Mouse (Mus musculus): ENCODE results near the gene Focad. TPM values are rescaled to one million over a fixed set of nuclear protein-coding genes. Genes with fewer than 3 reads are reported as not detected.

Focad gene
- polyA plus RNA-seq (2012; rRNA removed) = 5.8 and 9.5 TPM in 2 replicates

DNA sequence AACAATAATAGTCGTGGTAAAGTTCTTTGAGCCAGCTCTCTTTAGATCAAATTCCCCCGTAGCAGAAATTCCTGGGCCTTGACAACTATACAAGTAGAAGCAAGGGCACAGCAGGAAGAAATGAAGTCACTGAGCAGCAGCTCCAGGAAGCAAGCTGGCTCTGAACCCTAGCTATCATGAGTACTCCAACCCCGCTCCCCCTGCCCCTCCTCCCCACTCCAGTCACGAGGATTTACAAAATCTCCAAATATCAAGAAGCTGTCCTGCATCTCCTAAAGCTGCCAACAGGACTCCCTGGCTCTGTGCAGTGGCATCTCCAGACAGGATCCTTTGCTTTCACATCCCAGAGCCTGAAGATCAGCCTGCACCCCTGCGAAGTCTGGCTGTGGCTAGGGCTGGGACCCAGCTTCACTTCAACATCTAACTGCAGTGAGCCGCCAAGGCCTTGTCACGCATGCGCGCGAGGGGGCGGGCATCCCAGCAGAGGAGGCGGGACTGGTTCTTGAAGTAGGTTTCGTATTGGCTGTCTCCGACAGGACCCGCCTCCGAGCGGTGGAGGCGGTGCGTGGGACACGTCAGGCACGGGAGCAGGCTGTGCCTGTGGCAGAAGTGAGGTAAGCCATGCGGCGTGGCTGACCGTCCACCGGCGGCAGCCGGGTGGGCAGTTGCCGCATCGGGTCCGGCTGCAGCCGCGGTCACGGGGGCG lies at the start of gene Focad:
TSS of gene Focad (plus strand) at position 568 of the 706 bp plus-strand sequence.
- no peaks in the 10 kb centered on the region for H3K4me1 ChIP-seq (ENCODE audit: control insufficient read depth, insufficient read depth, low read length)
- H3K4me3 ChIP-seq (replicated peaks; ENCODE audit: extremely low read depth, low read depth, low read length) = peak within 1 kb of the TSS; percentile 79
- DNase-seq = peak; percentile 98
- TF ChIP-seq POLR2A (IDR thresholded peaks at IDR 0.05; ENCODE audit: borderline replicate concordance, extremely low read depth, low read depth, low read length) (peak; percentile 84), CTCF (IDR thresholded peaks at IDR 0.05; ENCODE audit: insufficient read depth, low read length) (no peak)
- WGBS = under 1% methylated on average over 34 of the region's 34 CpGs

DNA sequence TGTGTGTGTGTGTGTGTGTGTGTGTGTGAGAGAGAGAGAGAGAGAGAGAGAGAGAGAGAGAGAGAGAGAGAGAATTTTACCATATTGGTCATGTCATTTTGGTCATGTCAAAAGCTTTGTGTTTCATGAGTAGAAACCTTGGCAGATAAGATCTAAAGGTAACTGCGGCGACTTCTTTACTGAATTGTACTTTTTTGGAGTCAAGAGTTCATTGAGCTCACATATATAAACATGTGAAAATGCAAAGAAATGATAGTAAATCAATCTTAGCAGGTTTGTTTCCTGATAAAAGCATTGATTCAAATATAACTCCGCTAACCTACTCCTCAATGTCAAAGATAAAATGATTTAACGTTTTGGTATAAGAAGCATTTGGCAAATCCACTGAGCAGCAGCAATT lies 49.3 kb upstream of the Focad start:
- H3K4me1 ChIP-seq (ENCODE audit: control insufficient read depth, insufficient read depth, low read length) = no peaks in the 10 kb centered on the region
- no peak overlapping the region for H3K4me3 ChIP-seq (replicated peaks; ENCODE audit: extremely low read depth, low read depth, low read length)
- 72% methylated on average over 4 of the region's 4 CpGs for WGBS
- no peak for TF ChIP-seq POLR2A (IDR thresholded peaks at IDR 0.05; ENCODE audit: borderline replicate concordance, extremely low read depth, low read depth, low read length)
- TF ChIP-seq CTCF (IDR thresholded peaks at IDR 0.05; ENCODE audit: insufficient read depth, low read length) = no peak
- no peak for DNase-seq

DNA sequence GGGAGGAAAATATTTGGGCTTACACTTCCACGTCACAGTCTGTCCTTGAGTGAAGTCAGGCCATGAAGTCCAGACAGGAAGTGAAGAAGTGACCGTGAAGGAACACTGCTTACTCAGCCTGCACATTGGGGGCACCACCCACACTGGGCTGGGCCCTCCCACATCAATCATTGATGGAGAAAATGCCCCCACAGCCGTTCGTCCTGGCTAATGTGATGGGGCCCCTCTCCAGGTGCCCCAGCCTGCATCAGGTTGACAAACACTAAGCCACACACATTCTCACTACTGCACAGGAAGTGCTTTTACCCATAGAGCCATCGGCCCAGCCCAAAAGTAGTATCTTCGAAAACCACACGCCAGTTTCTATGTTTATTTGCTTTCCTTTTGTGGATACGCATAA lies 48.1 kb upstream of the Focad start:
- TF ChIP-seq CTCF (IDR thresholded peaks at IDR 0.05; ENCODE audit: insufficient read depth, low read length) (no peak), POLR2A (IDR thresholded peaks at IDR 0.05; ENCODE audit: borderline replicate concordance, extremely low read depth, low read depth, low read length) (no peak)
- WGBS = 44% methylated on average over 8 of the region's 8 CpGs
- Histone ChIP-seq H3K4me1 (ENCODE audit: control insufficient read depth, insufficient read depth, low read length) (no peaks in the 10 kb centered on the region), H3K4me3 (replicated peaks; ENCODE audit: extremely low read depth, low read depth, low read length) (no peak overlapping the region)
- DNase-seq = no peak

DNA sequence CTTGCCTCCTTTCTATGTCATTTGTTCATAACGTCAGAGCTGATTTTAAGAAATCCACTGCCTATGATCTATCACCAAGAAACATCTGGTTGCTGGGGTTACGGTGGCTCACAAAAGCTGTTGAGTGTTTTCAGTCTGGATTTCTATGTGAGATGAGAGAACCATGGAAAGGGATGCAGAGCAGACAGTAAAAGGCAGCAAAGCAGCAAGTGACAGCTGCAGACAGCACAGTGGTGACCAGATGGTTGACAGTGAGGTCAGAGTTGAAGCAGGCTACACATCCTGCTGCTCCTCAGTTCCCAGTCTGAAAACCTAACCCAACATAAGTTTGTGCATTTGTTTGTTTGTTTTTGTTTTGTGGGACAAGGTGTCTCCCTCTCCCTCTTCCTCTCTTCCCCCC lies 19.0 kb upstream of the Focad start:
- H3K4me3 ChIP-seq (replicated peaks; ENCODE audit: extremely low read depth, low read depth, low read length) = no peak overlapping the region
- no peaks in the 10 kb centered on the region for H3K4me1 ChIP-seq (ENCODE audit: control insufficient read depth, insufficient read depth, low read length)
- no peak for TF ChIP-seq CTCF (IDR thresholded peaks at IDR 0.05; ENCODE audit: insufficient read depth, low read length)
- 69% methylated on average over 2 of the region's 2 CpGs for WGBS
- DNase-seq = no peak

DNA sequence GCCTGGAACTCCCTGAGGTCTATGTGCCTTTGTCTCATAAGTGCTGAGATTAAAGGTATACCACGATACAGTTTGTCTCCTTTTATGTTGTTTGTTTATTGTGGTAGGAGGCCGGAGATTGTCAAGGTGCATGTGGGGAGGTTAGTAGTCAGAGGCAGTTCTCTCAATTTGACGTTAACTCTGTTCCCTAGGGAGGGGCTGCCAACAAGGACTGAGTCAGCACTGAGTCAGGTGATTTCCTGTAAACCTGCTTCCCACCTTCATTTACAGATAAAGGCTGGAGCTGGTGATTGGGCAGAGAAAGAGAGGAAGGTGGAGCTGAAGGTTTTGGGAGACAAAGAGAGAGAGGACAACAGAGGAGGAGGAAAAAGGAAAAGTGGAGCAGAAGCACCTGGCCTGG lies 15.4 kb upstream of the Focad start:
- 59% methylated on average over 3 of the region's 3 CpGs for WGBS
- TF ChIP-seq CTCF (IDR thresholded peaks at IDR 0.05; ENCODE audit: insufficient read depth, low read length) (no peak), POLR2A (IDR thresholded peaks at IDR 0.05; ENCODE audit: borderline replicate concordance, extremely low read depth, low read depth, low read length) (no peak)

DNA sequence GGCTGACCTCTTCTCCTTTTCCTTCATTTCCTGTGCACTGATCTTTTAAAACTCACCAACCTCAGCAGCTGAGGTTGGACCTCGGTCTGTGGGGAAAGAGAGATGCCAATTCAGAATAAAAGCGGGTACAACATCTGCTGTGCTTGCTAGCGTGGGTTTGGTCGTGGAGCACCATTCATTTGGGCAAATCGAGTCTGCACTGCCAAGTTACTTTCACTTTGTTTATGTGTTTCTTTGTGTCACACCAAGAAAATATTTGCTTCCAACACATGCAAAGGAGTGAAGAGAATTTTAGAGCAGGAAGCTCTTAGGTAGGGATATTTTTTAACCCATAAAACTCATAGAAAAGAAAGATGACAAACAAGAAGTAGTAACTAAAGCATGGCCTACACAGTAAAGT lies 13.0 kb upstream of the Focad start:
- DNase-seq = no peak
- WGBS = 32% methylated on average over 5 of the region's 5 CpGs
- TF ChIP-seq POLR2A (IDR thresholded peaks at IDR 0.05; ENCODE audit: borderline replicate concordance, extremely low read depth, low read depth, low read length) = no peak
- Histone ChIP-seq H3K4me1 (ENCODE audit: control insufficient read depth, insufficient read depth, low read length) (no peaks in the 10 kb centered on the region), H3K4me3 (replicated peaks; ENCODE audit: extremely low read depth, low read depth, low read length) (no peak overlapping the region)

More for the DNA sequence above, 15.4 kb upstream of the Focad start:
- DNase-seq = no peak
- Histone ChIP-seq H3K4me1 (ENCODE audit: control insufficient read depth, insufficient read depth, low read length) (no peaks in the 10 kb centered on the region), H3K4me3 (replicated peaks; ENCODE audit: extremely low read depth, low read depth, low read length) (no peak overlapping the region)

DNA sequence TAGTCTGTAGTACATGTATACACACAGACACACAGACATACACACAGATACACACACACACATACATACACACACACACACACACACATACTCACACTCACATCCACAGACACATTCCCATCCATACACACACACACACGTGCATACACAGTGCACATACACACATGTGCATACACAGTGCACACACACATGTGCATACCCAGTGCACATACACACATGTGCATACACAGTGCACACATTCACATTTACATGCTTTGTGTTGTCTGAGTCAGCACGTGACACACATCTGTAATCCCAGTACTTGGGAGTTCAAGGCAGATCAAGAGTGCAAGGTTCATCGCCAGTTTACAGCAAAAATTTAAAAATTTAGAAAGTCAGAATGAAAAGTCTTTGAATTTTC lies 12.5 kb upstream of the Focad start:
- H3K4me1 ChIP-seq (ENCODE audit: control insufficient read depth, insufficient read depth, low read length) = no peaks in the 10 kb centered on the region
- H3K4me3 ChIP-seq (replicated peaks; ENCODE audit: extremely low read depth, low read depth, low read length) = no peak overlapping the region
- 94% methylated on average over 3 of the region's 3 CpGs for WGBS
- TF ChIP-seq POLR2A (IDR thresholded peaks at IDR 0.05; ENCODE audit: borderline replicate concordance, extremely low read depth, low read depth, low read length) = no peak
- no peak for TF ChIP-seq CTCF (IDR thresholded peaks at IDR 0.05; ENCODE audit: insufficient read depth, low read length)
- no peak for DNase-seq

DNA sequence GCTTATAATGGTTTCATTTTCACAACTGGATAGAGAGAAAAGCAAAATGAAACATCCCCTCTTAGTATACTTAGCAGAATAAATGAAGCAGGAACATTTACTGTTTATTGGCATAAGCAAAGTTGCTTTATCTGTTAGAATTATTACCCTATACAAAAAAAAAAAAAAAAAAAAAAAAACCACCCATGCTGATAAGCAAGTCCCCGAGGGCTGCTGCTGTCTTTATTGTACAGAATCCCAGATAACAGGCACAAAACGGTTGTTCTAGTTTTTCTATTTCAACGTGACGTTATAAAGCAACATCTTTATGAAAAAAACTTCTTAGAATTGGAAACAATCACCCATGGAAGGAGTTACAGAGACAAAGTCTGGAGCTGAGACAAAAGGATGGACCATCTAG lies 12.0 kb upstream of the Focad start:
- 82% methylated on average over 4 of the region's 4 CpGs for WGBS
- TF ChIP-seq CTCF (IDR thresholded peaks at IDR 0.05; ENCODE audit: insufficient read depth, low read length) = no peak
- TF ChIP-seq POLR2A (IDR thresholded peaks at IDR 0.05; ENCODE audit: borderline replicate concordance, extremely low read depth, low read depth, low read length) = no peak
- Histone ChIP-seq H3K4me3 (replicated peaks; ENCODE audit: extremely low read depth, low read depth, low read length) (no peak overlapping the region), H3K4me1 (ENCODE audit: control insufficient read depth, insufficient read depth, low read length) (no peaks in the 10 kb centered on the region)
- no peak for DNase-seq

DNA sequence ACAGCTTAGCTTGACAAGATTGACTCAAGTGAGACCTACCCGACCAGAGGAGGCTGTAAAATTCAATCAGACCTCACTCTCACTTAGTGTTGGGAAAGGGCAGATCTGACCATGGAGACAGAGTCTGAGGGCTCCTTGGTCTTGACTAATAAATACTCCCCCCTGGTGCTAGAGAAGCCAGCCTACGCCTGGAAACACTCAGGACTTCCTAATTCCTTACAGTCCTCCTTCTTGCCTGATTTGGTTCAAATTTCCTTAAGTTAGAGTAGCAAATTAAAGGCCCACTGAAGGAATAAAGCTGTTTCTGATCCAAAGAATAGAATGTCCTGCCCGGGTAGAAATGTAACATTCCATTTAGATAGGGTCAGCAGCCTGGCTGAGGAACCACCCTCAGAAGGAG lies 10.6 kb upstream of the Focad start:
- Histone ChIP-seq H3K4me1 (ENCODE audit: control insufficient read depth, insufficient read depth, low read length) (no peaks in the 10 kb centered on the region), H3K4me3 (replicated peaks; ENCODE audit: extremely low read depth, low read depth, low read length) (no peak overlapping the region)
- 57% methylated on average over 3 of the region's 3 CpGs for WGBS
- TF ChIP-seq POLR2A (IDR thresholded peaks at IDR 0.05; ENCODE audit: borderline replicate concordance, extremely low read depth, low read depth, low read length) = no peak
- no peak for TF ChIP-seq CTCF (IDR thresholded peaks at IDR 0.05; ENCODE audit: insufficient read depth, low read length)
- no peak for DNase-seq

DNA sequence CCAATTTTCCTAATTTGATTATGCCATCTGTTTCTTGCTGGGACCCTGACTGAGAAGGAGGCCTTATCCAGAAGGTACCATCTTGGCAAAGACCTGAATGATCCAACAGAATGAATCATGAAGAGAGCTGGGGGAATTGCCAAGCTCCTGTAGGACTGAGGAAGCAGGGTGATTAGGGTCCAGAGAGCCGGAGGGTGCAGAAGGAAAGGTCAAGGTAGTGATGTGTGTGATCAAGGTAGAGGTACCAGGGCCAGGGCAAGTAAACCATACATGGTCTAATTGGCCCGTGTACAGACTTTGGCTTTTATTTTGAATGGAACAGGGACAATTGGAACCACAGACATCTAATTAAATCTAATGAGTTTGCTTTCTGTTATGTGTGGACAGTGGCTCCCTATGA lies 4.1 kb upstream of the Focad start:
- whole genome bisulfite sequencing = 77% methylated on average over 2 of the region's 2 CpGs
- Histone ChIP-seq H3K4me3 (replicated peaks; ENCODE audit: extremely low read depth, low read depth, low read length) (no peak overlapping the region), H3K4me1 (ENCODE audit: control insufficient read depth, insufficient read depth, low read length) (no peaks in the 10 kb centered on the region)
- no peak for DNase-seq
- TF ChIP-seq CTCF (IDR thresholded peaks at IDR 0.05; ENCODE audit: insufficient read depth, low read length) = no peak
- TF ChIP-seq POLR2A (IDR thresholded peaks at IDR 0.05; ENCODE audit: borderline replicate concordance, extremely low read depth, low read depth, low read length) = no peak
